Mouse (Mus musculus) cerebellum, postnatal 36 days (tissue): ENCODE results near the gene Gm5294.
A peak's percentile ranks its signal among the peaks of the same experiment; 100 is the strongest.

Source experiments
- DNase-seq, 2 experiments: peaks; one replicate each; pipeline ENCODE4 v3.0.0; 2021 to 2022; ENCODE audit warnings: mixed read lengths in 2 of 2

Gene Gm5294

GRCm38 (mm10) chr5:138849682-138850461 is 30.0 kb downstream of the Gm5294 start:
- peak in 1 of 2 experiments; percentile 12 for DNase-seq

GRCm38 (mm10) chr5:138850462-138850844 is 30.6 kb downstream of the Gm5294 start:
- no peak for DNase-seq

- DNase-seq = no peak
These were observed 31.5 kb downstream of the Gm5294 start for GRCm38 (mm10) chr5:138851296-138851780.

GRCm38 (mm10) chr5:138852151-138852550 is 32.3 kb downstream of the Gm5294 start:
- no peak for DNase-seq

- DNase-seq = no peak
These were observed 33.5 kb downstream of the Gm5294 start for GRCm38 (mm10) chr5:138853349-138853748.

- peak; percentile 82 to 86 for DNase-seq
These were observed 37.2 kb downstream of the Gm5294 start for GRCm38 (mm10) chr5:138857010-138857617.

- no peak for DNase-seq
These were observed 38.0 kb downstream of the Gm5294 start for GRCm38 (mm10) chr5:138857811-138858251.

GRCm38 (mm10) chr5:138863681-138864146 is 43.8 kb downstream of the Gm5294 start:
- DNase-seq = peak; percentile 17 to 28

GRCm38 (mm10) chr5:138864166-138864565 is 44.3 kb downstream of the Gm5294 start:
- no peak for DNase-seq

GRCm38 (mm10) chr5:138864880-138865279 is 45.0 kb downstream of the Gm5294 start:
- no peak for DNase-seq

- DNase-seq = no peak
These were observed 45.8 kb downstream of the Gm5294 start for GRCm38 (mm10) chr5:138865637-138866036.
